Mouse (Mus musculus): ENCODE measurements at regions not wholly inside any gene's neighbourhood (a gene's known extent, or its start where the extent isn't known, plus 50 kb on each side); places are given as distances from the start of the nearest gene placed in this dataset.

- no peak for DNase-seq (ENCODE audit: extremely low read depth, low read depth)
Measured at GRCm38 (mm10) chr7:37375591-37375990, 397.9 kb downstream of the Zfp536 start.

- DNase-seq (ENCODE audit: extremely low read depth, low read depth) = no peak
Measured at GRCm38 (mm10) chr7:37376207-37376606, 397.2 kb downstream of the Zfp536 start.

- DNase-seq (ENCODE audit: extremely low read depth, low read depth) = no peak
Measured at GRCm38 (mm10) chr7:37377889-37378521, 395.4 kb downstream of the Zfp536 start.

- DNase-seq (ENCODE audit: extremely low read depth, low read depth) = no peak
Measured at GRCm38 (mm10) chr7:37387871-37388270, 385.6 kb downstream of the Zfp536 start.

- DNase-seq (ENCODE audit: extremely low read depth, low read depth) = no peak
Measured at GRCm38 (mm10) chr7:37388843-37389702, 384.4 kb downstream of the Zfp536 start.

- DNase-seq (ENCODE audit: extremely low read depth, low read depth) = no peak
Measured at GRCm38 (mm10) chr7:37389703-37390087, 383.7 kb downstream of the Zfp536 start.

- DNase-seq (ENCODE audit: extremely low read depth, low read depth) = no peak
Measured at GRCm38 (mm10) chr7:37390271-37390670, 383.2 kb downstream of the Zfp536 start.

GRCm38 (mm10) chr7:37392122-37392521 is 381.3 kb downstream of the Zfp536 start:
- DNase-seq (ENCODE audit: extremely low read depth, low read depth) = no peak

- no peak for DNase-seq (ENCODE audit: extremely low read depth, low read depth)
Measured at GRCm38 (mm10) chr7:37392604-37393003, 380.8 kb downstream of the Zfp536 start.

- DNase-seq (ENCODE audit: extremely low read depth, low read depth) = no peak
Measured at GRCm38 (mm10) chr7:37393071-37393470, 380.4 kb downstream of the Zfp536 start.

GRCm38 (mm10) chr7:37394965-37395426 is 378.4 kb downstream of the Zfp536 start:
- no peak for DNase-seq (ENCODE audit: extremely low read depth, low read depth)

- no peak for DNase-seq (ENCODE audit: extremely low read depth, low read depth)
Measured at GRCm38 (mm10) chr7:37395881-37396513, 377.4 kb downstream of the Zfp536 start.

- DNase-seq (ENCODE audit: extremely low read depth, low read depth) = no peak
Measured at GRCm38 (mm10) chr7:37403483-37403882, 370.0 kb downstream of the Zfp536 start.

GRCm38 (mm10) chr7:37413350-37413749 is 360.1 kb downstream of the Zfp536 start:
- no peak for DNase-seq (ENCODE audit: extremely low read depth, low read depth)

- no peak for DNase-seq (ENCODE audit: extremely low read depth, low read depth)
Measured at GRCm38 (mm10) chr7:37421704-37422103, 351.7 kb downstream of the Zfp536 start.
